Mouse (Mus musculus) liver, adult (tissue): ENCODE data around the gene Atpif1.
A peak's percentile ranks its signal among the peaks of the same experiment; 100 is the strongest.

Source experiments
- GATA4 ChIP-seq: IDR thresholded peaks from 2 replicates; pipeline ENCODE4 v1.6.1; 2014; ENCODE audit warnings: mild to moderate bottlenecking, low read length; ENCODE audit not compliant: insufficient replicate concordance

Atpif1 gene

DNA sequence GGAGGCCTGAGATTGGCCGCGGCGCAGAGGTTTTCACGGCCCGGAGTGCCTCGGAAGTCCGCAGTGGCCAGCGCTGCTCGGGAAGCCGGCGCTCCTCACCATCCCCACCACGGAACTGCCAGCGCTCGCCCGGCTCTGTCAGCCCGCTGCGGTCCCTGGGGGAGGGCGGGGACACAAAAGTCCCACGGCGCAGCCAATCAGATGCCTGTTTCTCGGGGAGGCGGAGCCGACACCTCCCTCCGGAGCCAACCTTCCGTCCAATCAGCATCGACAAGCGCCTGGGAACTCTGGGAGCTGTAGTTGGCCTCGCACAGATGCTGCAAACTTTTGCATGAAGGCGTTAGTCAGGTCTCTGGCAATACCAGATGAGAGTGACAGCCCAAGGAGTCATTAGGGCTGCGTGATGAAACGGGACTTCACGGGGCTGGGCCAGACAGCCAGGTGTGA lies 23.1 kb downstream of the Atpif1 start, which contains the start of gene Sesn2:
Gene Sesn2, minus strand, starts transcription at position 150 of the 447 bp plus-strand sequence.
- TF ChIP-seq GATA4, result no peak

DNA sequence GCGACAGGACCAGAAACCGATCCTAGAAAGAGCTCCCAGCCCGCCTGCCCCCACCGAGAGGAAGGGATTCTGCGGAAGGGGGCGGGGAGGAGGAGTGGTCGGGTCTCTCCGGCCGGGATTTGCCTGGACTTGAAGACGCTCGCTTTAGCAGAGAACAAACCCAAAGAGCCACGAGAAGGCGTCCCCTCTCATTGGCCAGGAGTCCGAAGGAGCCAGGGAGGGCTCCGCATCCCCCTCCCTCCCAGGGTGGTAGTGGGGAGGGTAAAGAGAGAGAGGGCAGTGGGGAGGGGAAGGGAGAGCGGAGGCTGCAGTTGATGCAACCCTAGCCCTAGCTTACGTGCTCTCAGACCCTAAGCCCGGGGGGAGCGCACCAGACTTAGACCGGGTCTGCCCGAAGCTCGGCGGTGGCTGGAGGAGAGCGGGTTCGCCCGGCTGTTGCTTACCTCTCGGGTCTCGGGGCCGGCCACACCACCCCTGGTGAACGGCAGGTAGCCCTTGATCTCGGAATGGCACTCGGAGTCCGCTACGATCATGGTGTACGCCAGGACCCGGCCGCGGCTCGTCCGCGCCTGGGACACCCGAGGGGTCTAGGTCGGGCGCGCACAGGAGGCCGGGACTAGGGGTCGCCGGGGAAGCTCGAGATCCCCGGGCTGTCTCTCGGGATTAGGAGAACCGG lies 23.7 kb downstream of the Atpif1 start:
- no peak for TF ChIP-seq GATA4

DNA sequence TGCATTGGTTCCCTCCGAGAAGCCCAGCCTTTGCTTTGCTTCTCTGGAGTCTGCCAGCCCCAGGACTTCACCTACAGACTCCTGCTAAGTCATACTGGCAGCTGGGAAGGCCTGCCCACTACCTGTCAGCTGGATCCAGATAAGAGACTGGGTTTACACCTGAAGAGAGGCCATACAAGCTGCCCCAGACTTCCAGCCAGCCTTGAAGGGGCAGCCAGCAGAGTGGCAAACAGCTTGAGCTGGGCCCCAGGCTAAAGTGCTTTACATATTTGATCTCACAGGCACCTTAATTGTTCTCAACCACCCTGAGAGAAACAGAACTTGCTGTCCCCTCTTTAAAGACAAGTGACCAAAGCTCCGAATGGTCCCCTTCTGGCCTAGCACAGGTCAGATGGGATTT lies 26.2 kb downstream of the Atpif1 start:
- no peak for TF ChIP-seq GATA4

DNA sequence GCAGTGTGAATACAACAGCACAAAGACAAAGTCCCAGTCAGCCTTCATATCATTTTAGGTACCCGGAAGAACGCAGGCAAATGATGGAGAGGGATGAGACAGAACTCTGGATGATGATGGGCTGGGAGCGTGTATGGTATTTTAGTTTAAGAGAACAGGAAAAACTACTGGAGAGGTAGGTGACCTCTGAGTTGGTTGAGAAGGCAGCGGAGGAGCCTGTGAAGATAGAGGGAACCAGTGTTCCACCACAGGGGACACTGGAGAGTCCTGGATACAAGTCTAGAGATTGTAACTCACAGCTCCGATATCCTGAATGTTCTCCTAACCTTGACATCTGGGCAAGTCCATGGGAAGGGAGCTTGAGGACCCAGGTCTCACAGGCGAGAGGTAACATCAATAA lies 27.2 kb downstream of the Atpif1 start:
- no peak for TF ChIP-seq GATA4

DNA sequence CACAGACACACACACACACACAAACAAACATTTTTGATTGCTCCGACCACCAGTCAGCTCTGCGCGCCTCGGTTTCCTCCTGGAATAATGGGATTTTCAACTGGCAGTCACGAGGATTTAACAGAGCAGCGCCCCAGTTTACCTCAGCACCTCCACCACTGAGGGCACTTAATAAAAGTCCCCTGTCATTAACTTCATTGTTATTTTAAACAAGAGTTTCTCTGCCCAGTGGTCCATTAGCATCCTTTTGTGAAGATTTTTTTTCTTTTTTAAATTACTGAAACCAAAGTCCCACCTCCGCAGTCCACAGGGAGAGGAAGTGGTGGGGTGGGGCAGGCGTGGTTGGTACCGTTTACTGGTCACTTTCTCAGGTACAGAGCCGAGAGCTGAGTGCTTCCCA lies 27.7 kb downstream of the Atpif1 start:
- no peak for TF ChIP-seq GATA4

DNA sequence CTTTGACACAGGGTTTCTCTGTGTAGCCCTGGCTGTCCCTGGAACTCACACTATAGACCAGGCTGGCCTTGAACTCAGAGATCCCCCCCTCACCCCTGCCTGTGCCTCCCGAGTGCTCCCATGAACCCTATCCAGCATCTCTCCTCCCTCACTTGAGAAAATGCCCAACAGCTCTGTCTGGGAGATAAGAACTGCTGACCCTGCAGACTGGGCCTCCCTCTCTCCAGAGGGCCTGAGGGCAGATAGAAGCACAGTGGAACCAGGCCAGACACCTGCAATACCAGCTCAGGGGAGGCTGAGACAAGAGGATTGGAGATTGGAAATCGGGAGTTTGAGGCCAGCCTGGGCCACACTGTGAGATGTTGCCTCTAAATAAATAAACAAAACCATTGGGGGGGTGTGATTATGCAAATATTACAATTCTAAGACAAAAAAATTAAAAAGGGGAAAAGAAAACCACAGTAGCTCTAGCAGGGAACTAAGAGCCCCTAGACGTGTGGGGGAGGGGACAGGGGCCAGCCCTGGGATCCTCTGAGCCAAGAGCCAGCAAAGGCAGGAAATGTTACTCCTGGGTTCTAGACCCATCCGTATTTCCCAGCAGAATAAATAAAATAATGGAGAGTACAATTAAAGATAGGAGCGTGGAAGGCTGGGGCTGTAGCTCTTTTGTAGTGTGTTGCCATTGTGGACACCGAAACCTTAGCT lies 28.3 kb downstream of the Atpif1 start:
- 0 out of 2 replicates have a peak, but pooled peaks have one; percentile 14 for TF ChIP-seq GATA4

DNA sequence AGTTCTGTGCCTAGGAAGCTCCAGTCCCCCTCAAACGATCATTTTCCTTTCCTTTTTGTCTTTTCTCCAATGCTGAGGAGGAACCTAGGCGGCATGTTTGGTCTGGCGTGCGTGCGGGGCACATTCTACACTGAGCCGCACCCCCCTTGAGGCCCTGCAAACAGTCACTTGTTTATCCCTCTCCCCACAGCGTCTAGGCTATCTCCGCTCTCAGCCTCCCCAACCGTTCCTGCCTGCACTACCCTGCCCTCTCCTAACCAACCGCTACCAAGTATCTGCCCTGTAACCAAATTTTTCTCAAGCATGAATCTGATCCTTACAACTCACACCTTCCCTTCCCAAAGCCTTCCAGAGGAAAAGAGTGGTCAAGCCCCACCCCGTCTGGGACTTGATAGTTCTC lies 30.1 kb downstream of the Atpif1 start:
- TF ChIP-seq GATA4, result no peak

DNA sequence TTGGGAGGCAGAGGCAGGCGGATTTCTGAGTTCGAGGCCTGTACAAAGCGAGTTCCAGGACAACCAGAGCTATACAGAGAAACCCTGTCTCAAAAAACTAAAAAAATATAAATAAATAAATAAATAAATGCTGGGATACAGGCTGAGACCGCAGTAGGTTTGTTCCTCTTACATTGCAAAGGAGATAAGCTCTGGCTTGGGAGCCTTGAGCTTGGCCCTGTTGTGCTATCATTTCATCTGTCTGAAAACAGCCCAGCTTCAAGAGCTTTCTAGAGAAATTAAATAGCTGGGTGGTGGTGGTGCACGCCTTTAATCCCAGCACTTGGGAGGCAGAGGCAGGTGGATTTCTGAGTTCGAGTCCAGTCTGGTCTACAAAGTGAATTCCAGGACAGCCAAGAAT lies 31.8 kb downstream of the Atpif1 start:
- no peak for TF ChIP-seq GATA4

DNA sequence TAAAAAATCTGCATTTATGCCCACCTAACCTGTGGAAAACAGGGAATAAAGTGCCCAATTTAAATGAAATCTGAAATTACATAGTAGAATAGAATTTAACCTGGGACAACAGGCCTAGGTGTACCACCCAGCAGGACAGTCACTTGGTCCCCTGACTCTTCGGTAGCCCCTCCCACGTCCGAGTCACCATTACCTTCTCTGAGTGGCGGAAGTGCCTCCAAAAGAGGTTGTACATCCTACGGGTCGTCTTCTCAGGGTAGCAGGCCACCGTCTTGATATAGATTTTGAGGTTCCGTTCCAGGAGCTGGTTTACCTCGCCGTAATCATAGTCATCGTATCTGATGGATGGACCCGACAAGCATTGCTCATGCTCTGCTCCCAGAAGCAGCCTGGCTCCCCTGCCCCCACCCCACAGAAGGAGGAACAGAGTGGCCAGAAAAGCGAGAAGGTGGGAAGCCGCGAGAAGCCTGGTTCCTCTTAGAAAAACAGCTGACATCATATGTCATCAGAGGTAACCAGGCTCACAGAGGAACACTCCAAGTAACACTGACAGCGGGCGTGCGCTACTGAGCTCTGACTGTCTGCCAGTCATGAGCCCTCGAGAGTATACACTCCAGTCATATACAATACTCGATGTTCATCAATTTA lies 39.1 kb downstream of the Atpif1 start:
- no peak for TF ChIP-seq GATA4

DNA sequence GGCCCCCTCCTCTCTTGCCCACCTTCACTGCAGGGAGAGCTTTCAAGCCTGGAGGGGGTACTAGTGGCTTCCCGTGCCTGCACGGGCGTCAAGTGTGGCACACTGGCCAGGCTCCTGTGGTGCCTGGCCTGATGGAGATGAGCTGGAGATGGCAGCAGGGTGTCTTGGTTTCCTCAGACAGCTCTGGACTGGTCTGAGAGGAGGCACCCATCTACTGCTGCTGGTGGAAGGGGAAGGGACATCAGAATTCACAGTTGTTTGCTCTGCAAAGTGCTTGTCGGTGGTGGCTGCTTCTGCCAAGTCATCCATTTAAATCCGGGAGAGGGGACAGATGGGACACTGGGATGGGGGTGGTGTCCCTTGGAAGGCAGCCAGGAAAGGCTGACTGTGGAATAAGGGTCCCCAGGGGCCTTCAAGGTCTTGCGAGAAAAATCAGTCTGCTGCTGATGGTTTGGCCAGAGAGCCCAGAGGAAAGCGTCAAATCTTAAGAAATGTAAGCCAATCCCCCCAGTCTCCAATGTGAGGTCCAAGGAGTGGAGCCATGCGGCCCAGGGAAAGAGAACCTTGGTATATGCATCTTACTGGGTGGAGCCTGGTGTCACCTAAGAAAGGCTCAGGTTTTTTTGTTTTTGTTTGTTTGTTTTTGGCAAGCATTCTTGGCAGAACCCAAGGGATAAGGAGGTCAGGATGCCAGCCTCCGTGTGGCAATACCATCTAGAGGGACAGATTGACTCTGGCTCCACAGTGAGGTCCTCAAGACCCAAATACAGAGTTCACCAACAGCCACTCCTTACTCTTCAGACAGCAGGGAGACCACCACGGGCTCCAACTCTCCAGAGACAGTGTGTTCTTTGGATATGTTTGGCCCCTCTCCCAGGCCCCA lies 41.0 kb downstream of the Atpif1 start:
- no peak for TF ChIP-seq GATA4

DNA sequence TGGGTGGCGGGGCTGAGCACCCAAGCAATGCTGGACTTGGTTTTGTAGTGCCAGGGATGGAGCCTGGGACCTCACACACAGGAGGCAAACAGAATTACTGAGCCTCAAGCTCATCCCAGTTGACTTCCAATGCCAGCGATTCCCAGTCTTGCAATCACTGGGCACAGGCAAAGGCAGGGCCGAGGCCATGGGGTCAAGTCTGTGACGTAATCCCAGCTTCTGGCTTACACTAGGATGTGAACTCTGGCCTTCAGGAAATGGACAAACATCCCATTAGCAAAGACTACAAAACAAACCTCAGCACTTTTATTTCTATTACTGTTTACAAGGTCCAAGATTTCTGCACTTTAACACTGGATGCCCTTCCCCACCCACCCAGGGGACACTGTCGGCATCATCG lies 41.7 kb downstream of the Atpif1 start:
- peak; percentile 36; the same call in 1 of the 2 replicates for TF ChIP-seq GATA4

DNA sequence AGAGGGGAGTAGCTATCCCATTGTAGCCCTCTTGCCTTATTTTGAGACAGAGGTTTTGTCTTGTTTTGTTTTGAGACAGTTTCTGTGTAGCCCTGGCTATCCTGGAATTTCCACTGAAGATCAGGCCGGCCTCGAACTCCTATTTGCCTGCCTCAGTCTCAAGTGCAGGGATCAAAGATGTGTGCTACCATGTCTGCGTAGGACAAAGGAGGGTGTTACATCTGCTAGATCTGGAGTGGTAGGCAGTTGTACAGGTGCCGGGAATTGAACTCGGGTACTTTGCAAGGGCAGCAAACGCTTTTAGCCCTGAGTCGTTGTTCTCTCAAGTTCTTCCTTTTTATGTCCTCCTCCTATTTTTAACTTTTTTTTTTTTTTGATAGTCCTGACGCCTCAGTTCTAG lies 42.4 kb downstream of the Atpif1 start:
- no peak for TF ChIP-seq GATA4

DNA sequence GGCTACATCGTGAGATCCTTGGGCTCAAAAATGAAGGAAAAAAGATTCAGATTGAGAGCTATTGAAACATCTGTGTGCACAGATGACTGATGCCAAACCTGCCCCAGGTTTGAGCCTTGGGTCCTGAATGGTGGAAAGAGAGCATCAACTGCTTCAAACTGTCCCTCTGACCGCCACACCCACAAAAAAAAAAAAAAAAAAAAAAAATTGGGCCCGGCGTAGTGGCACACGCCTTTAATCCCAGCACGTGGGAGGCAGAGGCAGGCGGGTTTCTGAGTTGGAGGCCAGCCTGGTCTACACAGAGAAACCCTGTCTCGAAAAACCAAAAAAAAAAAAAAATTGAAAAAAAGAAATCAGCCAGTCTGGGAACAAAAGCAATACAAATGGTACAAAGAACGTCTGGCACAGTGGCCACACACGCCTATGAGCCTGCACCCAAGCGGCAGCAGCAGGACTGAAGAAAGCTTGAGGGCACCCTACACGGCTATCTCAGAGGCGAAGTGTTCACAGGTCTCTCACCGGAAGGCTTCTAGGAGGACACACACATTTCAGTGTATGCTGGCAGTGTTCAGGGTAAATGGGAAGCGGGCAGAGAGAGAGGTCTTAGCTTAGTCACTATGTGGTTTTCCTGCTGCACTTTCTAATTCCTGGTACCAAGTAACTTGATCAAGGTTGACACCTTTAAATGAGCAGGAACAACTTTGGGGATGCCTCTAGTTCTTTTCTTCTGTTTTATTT lies 43.0 kb downstream of the Atpif1 start:
- no peak for TF ChIP-seq GATA4

DNA sequence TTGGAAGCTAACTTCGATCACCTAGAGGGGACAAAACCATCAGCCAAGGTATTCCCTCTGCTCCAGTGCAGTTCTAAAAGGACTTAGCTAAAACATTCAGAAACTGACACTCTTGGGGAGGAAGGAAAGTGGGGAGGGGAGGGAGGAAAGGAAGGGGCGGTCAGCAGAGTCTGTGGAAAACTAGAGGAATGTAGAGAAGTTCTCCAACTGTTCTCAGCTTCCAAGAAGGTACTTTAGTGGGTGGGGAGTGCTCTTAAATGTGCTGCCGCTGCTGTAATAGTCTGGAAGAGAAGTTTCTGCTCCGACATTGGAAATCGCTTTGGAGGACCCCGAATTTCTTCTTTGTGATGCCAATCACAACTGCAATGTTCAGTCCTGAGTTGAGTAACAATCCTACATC lies 44.5 kb downstream of the Atpif1 start:
- no peak for TF ChIP-seq GATA4
